Mouse (Mus musculus) lung, adult 18-20 months (tissue): ENCODE measurements around the gene Acvr2b.
A peak's percentile ranks its signal among the peaks of the same experiment; 100 is the strongest.
"Not testable (repeated sequence)": the region's sequence is repeated elsewhere in the genome, so short reads cannot be mapped to it uniquely, and the experiment has no call there.

Source experiments
- DNase-seq, 2 experiments: peaks; one replicate each; pipeline ENCODE4 v3.0.0; 2022; ENCODE audit warnings: mixed read lengths in 2 of 2

Gene Acvr2b

GRCm38 (mm10) chr9:119401801-119402214 is at the start of gene Acvr2b:
Gene Acvr2b, plus strand, starts transcription at chr9:119402118.
- DNase-seq = peak; percentile 94 to 96

- no peak for DNase-seq
Measured at GRCm38 (mm10) chr9:119353926-119354325, 48.0 kb upstream of the Acvr2b start.

GRCm38 (mm10) chr9:119355943-119356342 is 46.0 kb upstream of the Acvr2b start:
- no peak for DNase-seq

GRCm38 (mm10) chr9:119357331-119358057 is 44.4 kb upstream of the Acvr2b start, which contains the start of gene Xylb:
Gene Xylb, plus strand, starts transcription at chr9:119357381.
- DNase-seq = peak; percentile 92 to 95

GRCm38 (mm10) chr9:119358058-119358429 is 43.9 kb upstream of the Acvr2b start:
- no peak for DNase-seq

GRCm38 (mm10) chr9:119361416-119361815 is 40.5 kb upstream of the Acvr2b start:
- DNase-seq = no peak

- no peak for DNase-seq
Measured at GRCm38 (mm10) chr9:119363229-119363628, 38.7 kb upstream of the Acvr2b start.

GRCm38 (mm10) chr9:119365284-119365683 is 36.6 kb upstream of the Acvr2b start, which contains the start of gene Slc22a14:
Gene Slc22a14, minus strand, starts transcription at chr9:119365553.
- peak in 1 of 2 experiments; percentile 34 for DNase-seq

GRCm38 (mm10) chr9:119368367-119368766 is 33.6 kb upstream of the Acvr2b start:
- DNase-seq = no peak

GRCm38 (mm10) chr9:119370770-119371169 is 31.1 kb upstream of the Acvr2b start:
- DNase-seq = not testable (repeated sequence)

- DNase-seq = no peak
Measured at GRCm38 (mm10) chr9:119371251-119371650, 30.7 kb upstream of the Acvr2b start.

GRCm38 (mm10) chr9:119375008-119375407 is 26.9 kb upstream of the Acvr2b start:
- no peak for DNase-seq

GRCm38 (mm10) chr9:119375556-119375955 is 26.4 kb upstream of the Acvr2b start:
- no peak for DNase-seq

GRCm38 (mm10) chr9:119378231-119378630 is 23.7 kb upstream of the Acvr2b start:
- no peak for DNase-seq

GRCm38 (mm10) chr9:119382603-119383002 is 19.3 kb upstream of the Acvr2b start:
- no peak for DNase-seq

GRCm38 (mm10) chr9:119388956-119389355 is 13.0 kb upstream of the Acvr2b start:
- no peak for DNase-seq

GRCm38 (mm10) chr9:119390214-119390613 is 11.7 kb upstream of the Acvr2b start:
- no peak for DNase-seq

- DNase-seq = no peak
Measured at GRCm38 (mm10) chr9:119394808-119395207, 7.1 kb upstream of the Acvr2b start.

GRCm38 (mm10) chr9:119401351-119401750 is 567 bp upstream of the Acvr2b start:
- peak; percentile 22 to 44 for DNase-seq

- DNase-seq = peak; percentile 42 to 48
Measured at GRCm38 (mm10) chr9:119402253-119403235, 626 bp downstream of the Acvr2b start.

GRCm38 (mm10) chr9:119403236-119403641 is 1.3 kb downstream of the Acvr2b start:
- peak; percentile 47 to 51 for DNase-seq

GRCm38 (mm10) chr9:119404090-119404489 is 2.2 kb downstream of the Acvr2b start:
- DNase-seq = no peak

- peak in 1 of 2 experiments; percentile 43 for DNase-seq
Measured at GRCm38 (mm10) chr9:119407884-119408283, 6.0 kb downstream of the Acvr2b start.
